Mouse (Mus musculus) forelimb bud, embryonic 11.5 days (tissue): ENCODE results near the gene Gm3173.
"Not testable (repeated sequence)": the region's sequence is repeated elsewhere in the genome, so short reads cannot be mapped to it uniquely, and the experiment has no call there.

ENCODE experiments used
- DNase-seq: peaks from one replicate; pipeline ENCODE4 v3.0.0-alpha.2; 2012; ENCODE audit warnings: low read depth, low spot score

Gene Gm3173

DNA sequence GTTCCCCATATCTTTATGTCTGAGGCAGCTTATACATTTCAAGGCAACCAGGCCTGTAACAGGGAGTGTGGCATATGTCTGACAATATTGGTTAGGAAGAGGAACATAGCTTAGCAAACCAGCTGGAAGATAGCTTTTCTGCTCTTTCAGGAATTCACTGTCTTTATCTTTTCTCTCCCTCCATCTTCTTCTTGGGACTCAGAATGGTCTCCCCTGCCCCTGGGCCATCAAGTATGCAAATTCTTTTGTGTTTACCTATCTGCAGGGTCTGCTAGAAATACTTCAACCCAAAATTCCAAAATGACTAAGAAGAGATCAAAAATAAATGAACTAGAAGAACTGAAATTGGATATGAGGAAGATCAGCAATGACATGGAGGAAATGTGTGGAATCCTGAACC is at the start of gene Gm3173:
Gene Gm3173, plus strand, starts transcription at position 301 of the 400 bp plus-strand sequence.
- not testable (repeated sequence) for DNase-seq

GRCm38 (mm10) chr14:4385606-4386005 is 45.2 kb upstream of the Gm3173 start:
- not testable (repeated sequence) for DNase-seq

DNA sequence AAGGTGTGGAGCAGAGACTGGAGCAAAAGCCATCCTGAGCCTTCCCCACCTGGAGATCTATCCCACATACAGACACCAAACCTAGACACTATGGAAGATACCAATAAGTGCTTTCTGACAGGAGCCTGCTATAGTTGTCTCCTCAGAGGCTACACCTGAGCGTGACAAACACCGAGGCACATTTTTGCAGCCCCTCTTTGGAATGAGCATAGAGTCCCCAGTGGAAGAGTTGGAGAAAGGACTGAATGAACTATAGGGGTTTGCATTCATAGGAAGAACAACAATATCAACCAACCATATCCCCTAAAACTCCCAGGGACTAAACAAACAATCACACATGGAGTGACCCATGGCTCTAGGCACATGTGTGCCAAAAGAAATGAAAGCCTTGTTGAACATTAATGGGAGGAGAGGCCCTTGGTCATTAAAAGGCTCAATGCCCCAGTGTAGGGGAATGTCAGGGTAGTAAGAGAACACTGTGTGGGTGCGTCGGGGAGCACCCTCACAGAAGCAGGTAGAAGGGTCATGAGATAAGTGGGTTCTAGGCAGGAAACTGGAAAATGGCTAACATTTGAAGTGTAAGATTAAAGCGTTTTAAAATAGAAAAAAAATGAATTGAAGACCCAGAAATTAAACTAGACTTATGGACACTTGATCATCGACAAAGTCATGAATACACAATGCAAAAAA is 37.8 kb upstream of the Gm3173 start:
- DNase-seq, result not testable (repeated sequence)

DNA sequence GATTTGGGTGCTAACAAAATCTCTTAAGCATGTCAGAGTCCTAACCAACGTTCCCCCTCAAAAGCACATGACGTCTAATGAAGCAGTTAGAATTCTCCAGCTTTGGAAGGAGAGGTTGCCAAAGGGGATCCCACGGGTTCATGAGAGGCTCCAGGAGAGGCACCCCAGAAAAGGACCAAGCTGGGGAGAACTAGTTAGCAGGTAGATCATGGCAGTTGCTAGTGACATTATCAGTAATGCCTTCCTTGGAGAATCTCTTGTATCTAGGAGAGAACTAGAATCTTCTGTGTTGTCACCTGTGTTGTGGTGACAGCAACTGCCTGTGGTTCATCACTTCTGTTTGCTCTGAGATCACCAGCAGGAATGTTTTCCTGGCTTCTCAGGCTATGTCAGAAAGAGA is 33.6 kb upstream of the Gm3173 start, which contains the start of gene Gm3159:
Gene Gm3159, plus strand, starts transcription at position 301 of the 400 bp plus-strand sequence.
- not testable (repeated sequence) for DNase-seq

DNA sequence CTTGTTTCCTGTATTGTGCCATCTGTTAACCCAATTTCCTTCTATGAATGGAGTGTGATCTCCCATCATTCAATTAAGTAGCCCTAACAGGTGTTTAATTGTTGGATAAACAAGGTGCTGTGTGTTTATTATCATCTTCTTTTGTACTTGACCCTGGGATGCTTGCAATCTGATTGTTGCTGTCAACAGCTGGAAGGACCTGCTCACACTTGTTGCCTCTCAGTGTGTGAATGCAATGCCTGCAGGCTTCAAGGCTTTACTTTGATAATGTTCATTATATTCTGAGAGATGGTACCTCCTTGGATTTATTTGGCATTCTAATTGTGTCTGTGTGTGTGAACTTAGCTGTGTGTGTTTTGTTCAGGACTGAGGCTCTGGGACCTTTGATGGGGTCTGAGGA is 32.2 kb upstream of the Gm3173 start:
- DNase-seq, result not testable (repeated sequence)

GRCm38 (mm10) chr14:4400115-4400789 is 30.5 kb upstream of the Gm3173 start:
- not testable (repeated sequence) for DNase-seq

- DNase-seq, result not testable (repeated sequence)
Measured at GRCm38 (mm10) chr14:4401245-4401644, 29.5 kb upstream of the Gm3173 start.

DNA sequence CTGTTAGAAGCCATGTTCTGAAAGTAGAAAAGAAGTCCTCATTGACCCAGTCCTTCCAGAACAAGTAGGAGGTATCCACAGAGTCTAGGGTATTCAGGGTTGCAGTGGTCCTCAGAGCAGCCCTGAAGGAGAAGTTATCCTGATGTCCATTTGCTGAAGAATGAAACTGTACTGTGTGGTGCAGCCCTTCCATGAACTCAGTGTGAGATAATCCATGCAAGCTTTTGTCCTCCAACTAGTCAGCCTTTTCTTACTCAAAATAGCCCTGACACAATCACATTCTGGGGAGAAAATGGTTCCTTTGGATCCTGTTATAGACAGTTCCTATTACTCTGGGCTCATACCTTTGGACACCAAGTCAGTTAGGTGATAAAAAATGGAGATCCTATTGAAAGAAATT is 27.0 kb upstream of the Gm3173 start:
- not testable (repeated sequence) for DNase-seq

GRCm38 (mm10) chr14:4409939-4410338 is 20.9 kb upstream of the Gm3173 start:
- not testable (repeated sequence) for DNase-seq

- DNase-seq, result not testable (repeated sequence)
Measured at GRCm38 (mm10) chr14:4414965-4415835, 15.6 kb upstream of the Gm3173 start, which contains the start of gene Gm3164. Gene Gm3164, plus strand, starts transcription at chr14:4415448.

GRCm38 (mm10) chr14:4481445-4481844 is 50.7 kb downstream of the Gm3173 start, which contains the start of gene Gm3182:
Gene Gm3182, plus strand, starts transcription at chr14:4481745.
- DNase-seq, result not testable (repeated sequence)

GRCm38 (mm10) chr14:4499425-4499824 is 68.6 kb downstream of the Gm3173 start:
- DNase-seq, result not testable (repeated sequence)

GRCm38 (mm10) chr14:4555105-4555504 is 124.3 kb downstream of the Gm3173 start, which contains the start of gene Gm3047:
Gene Gm3047, plus strand, starts transcription at chr14:4555405.
- not testable (repeated sequence) for DNase-seq
